In the genomic region with DNA sequence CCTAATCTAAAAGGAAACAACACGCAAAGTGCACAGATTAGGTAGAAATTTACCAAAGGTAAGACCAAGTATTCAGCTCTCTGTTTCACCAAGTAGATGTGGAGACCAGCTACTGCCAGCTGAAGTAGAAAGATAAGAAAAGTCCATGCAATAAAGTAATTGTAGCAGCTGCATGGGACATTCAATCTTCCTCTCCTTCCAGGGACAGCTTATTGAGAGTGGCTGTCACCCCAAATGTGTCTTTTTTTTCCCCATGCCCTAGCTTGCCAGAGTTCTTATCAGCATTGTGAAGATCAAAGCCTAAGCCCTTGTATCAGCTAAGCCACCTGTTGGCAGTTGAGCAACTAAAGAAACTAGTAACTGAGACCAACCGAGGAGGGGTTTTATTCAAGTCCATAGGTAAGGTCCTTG, we compare ENCODE assay signal across 27 mouse cellular contexts.
DNase-seq lines count a peak whose midpoint lies in the region; ATAC-seq lines count a peak whose summit lies in the region.
"Had no signal": no experiment of that assay in that cellular context is flagged by ENCODE, and none has a peak within 500 bp of the region (broad histone marks: within the 10 kb centered on the region; RNA-seq: fewer than 3 reads in every experiment).

No protein-coding gene starts in this region.

- peak; percentile 50 for DNase-seq in MEL-GATA-1-ER (ENCODE audit: extremely low read depth, low read depth)
- DNase-seq in liver, embryonic 13.5 days = peak; percentile 31
- no peak for DNase-seq in forebrain, embryonic 10.5 days (ENCODE audit: extremely low spot score, low spot score)
- DNase-seq in adrenal gland, adult 2 months = no peak
- DNase-seq in gastrocnemius, postnatal 14 days = no peak
- DNase-seq in spleen, adult 12 weeks (ENCODE audit: low spot score) = no peak
- DNase-seq: cerebellum, adult 11 months; cerebellum, postnatal 10 days; embryo, embryonic 11 days; gastrocnemius, postnatal 25 days; heart, adult 2 months; kidney, adult 8-10 months; kidney, postnatal 36 days; layer of hippocampus, adult 9-11 months; lung, embryonic 14.5 days; lung, postnatal 36 days; retina, postnatal 1 day; right cerebral cortex, postnatal 4 days; thymus, adult 18-20 months had no signal

- WGBS in intestine, embryonic 15.5 days = 50% methylated on average over 2 of the region's 2 CpGs
- 13% methylated on average over 2 of the region's 2 CpGs for WGBS in liver, embryonic 13.5 days (ENCODE audit: insufficient replicate concordance)
- 42% methylated on average over 2 of the region's 2 CpGs for WGBS in stomach, embryonic 14.5 days
- 75% methylated on average over 2 of the region's 2 CpGs for whole genome bisulfite sequencing in forebrain, embryonic 10.5 days

- no peaks in the 10 kb centered on the region for H3K9me3 ChIP-seq in intestine, embryonic 15.5 days
- H3K9me3 ChIP-seq in liver, embryonic 13.5 days (replicated peaks) = no peaks in the 10 kb centered on the region
- H3K9me3 ChIP-seq in stomach, embryonic 14.5 days (ENCODE audit: control insufficient read depth, low read depth, low read length) = no peaks in the 10 kb centered on the region
- no peaks in the 10 kb centered on the region for H3K9me3 ChIP-seq in forebrain, embryonic 10.5 days
- H3K9me3 ChIP-seq: embryonic facial prominence, embryonic 15.5 days; heart, embryonic 15.5 days; hindbrain, embryonic 10.5 days; limb, embryonic 12.5 days had no signal

- H3K36me3 ChIP-seq in intestine, embryonic 15.5 days = no peaks in the 10 kb centered on the region
- no peaks in the 10 kb centered on the region for H3K36me3 ChIP-seq in liver, embryonic 13.5 days
- no peaks in the 10 kb centered on the region for H3K36me3 ChIP-seq in stomach, embryonic 14.5 days (ENCODE audit: control insufficient read depth, insufficient read depth, low read length)
- H3K36me3 ChIP-seq in forebrain, embryonic 10.5 days (replicated peaks) = no peaks in the 10 kb centered on the region
- H3K36me3 ChIP-seq: embryonic facial prominence, embryonic 15.5 days; heart, embryonic 15.5 days; hindbrain, embryonic 10.5 days; limb, embryonic 12.5 days had no signal

- no peaks in the 10 kb centered on the region for H3K27me3 ChIP-seq in intestine, embryonic 15.5 days (replicated peaks)
- no peaks in the 10 kb centered on the region for H3K27me3 ChIP-seq in liver, embryonic 13.5 days
- no peaks in the 10 kb centered on the region for H3K27me3 ChIP-seq in stomach, embryonic 14.5 days (ENCODE audit: control insufficient read depth, insufficient read depth, low read length)
- no peaks in the 10 kb centered on the region for H3K27me3 ChIP-seq in forebrain, embryonic 10.5 days (ENCODE audit: poor library complexity, severe bottlenecking)
- H3K27me3 ChIP-seq: embryonic facial prominence, embryonic 15.5 days; heart, embryonic 15.5 days; limb, embryonic 12.5 days had no signal

- ATAC-seq in intestine, embryonic 15.5 days = peak; percentile 92
- ATAC-seq in liver, embryonic 13.5 days (ENCODE audit: low read depth) = peak; percentile 87
- peak; percentile 67 for ATAC-seq in stomach, embryonic 14.5 days (ENCODE audit: insufficient number of reproducible peaks, insufficient read depth, low FRiP score, low read depth)
- ATAC-seq: hindbrain, postnatal 0 days had no signal

- no peaks in the 10 kb centered on the region for H3K4me1 ChIP-seq in intestine, embryonic 15.5 days (replicated peaks)
- H3K4me1 ChIP-seq in liver, embryonic 13.5 days (replicated peaks) = peaks cover 22% of the 10 kb centered on the region
- H3K4me1 ChIP-seq in stomach, embryonic 14.5 days (ENCODE audit: control insufficient read depth, insufficient read depth, low read length) = no peaks in the 10 kb centered on the region
- no peaks in the 10 kb centered on the region for H3K4me1 ChIP-seq in forebrain, embryonic 10.5 days
- H3K4me1 ChIP-seq: embryonic facial prominence, embryonic 15.5 days; heart, embryonic 15.5 days; hindbrain, embryonic 10.5 days; limb, embryonic 12.5 days had no signal

- H3K4me3 ChIP-seq in intestine, embryonic 15.5 days (replicated peaks) = no peak overlapping the region
- H3K4me3 ChIP-seq in liver, embryonic 13.5 days (replicated peaks) = no peak overlapping the region
- H3K4me3 ChIP-seq in stomach, embryonic 14.5 days (ENCODE audit: low read depth, low read length) = no peak overlapping the region
- H3K4me3 ChIP-seq in forebrain, embryonic 10.5 days = no peak overlapping the region
- H3K4me3 ChIP-seq: embryonic facial prominence, embryonic 15.5 days; heart, adult 2 months; heart, embryonic 15.5 days; hindbrain, embryonic 10.5 days; limb, embryonic 12.5 days had no signal

- no peak overlapping the region for H3K4me2 ChIP-seq in intestine, embryonic 15.5 days (replicated peaks)
- 0 out of 2 replicates have a peak overlapping the region, but pooled peaks have one; percentile 3 for H3K4me2 ChIP-seq in liver, embryonic 13.5 days
- no peak overlapping the region for H3K4me2 ChIP-seq in stomach, embryonic 14.5 days (replicated peaks; ENCODE audit: low read depth, low read length)
- H3K4me2 ChIP-seq: embryonic facial prominence, embryonic 15.5 days; heart, embryonic 15.5 days; limb, embryonic 12.5 days; lung, embryonic 14.5 days; midbrain, embryonic 11.5 days had no signal

- intact Hi-C loops in gastrocnemius, postnatal 14 days (cut with DNase I; ENCODE audit: low total_unique reads) = no loop called here

- no peak overlapping the region for H3K27ac ChIP-seq in intestine, embryonic 15.5 days
- peak overlapping the region; percentile 54 for H3K27ac ChIP-seq in liver, embryonic 13.5 days
- H3K27ac ChIP-seq in stomach, embryonic 14.5 days (ENCODE audit: low read length) = no peak overlapping the region
- H3K27ac ChIP-seq in forebrain, embryonic 10.5 days = no peak overlapping the region
- H3K27ac ChIP-seq: embryonic facial prominence, embryonic 15.5 days; heart, adult 2 months; heart, embryonic 15.5 days; hindbrain, embryonic 10.5 days; hindbrain, postnatal 0 days; limb, embryonic 12.5 days had no signal

- no peak overlapping the region for H3K9ac ChIP-seq in intestine, embryonic 15.5 days
- no peak overlapping the region for H3K9ac ChIP-seq in liver, embryonic 13.5 days
- no peak overlapping the region for H3K9ac ChIP-seq in stomach, embryonic 14.5 days (replicated peaks; ENCODE audit: low read depth, low read length)
- H3K9ac ChIP-seq: embryonic facial prominence, embryonic 15.5 days; heart, embryonic 15.5 days; limb, embryonic 12.5 days; lung, embryonic 14.5 days had no signal

Comparison
In these comparisons a context has a peak if more than half of its experiments do, and no peak if none do; other contexts are left out.
1. DNase-seq: peak in MEL-GATA-1-ER (single experiment) and liver, embryonic 13.5 days (single experiment); none in forebrain, embryonic 10.5 days (single experiment), adrenal gland, adult 2 months (single experiment), gastrocnemius, postnatal 14 days (single experiment) and spleen, adult 12 weeks (single experiment).
2. Peak in every context shown above with its lines, with median percentiles within 50 percentile points of each other: ATAC-seq.